Mouse (Mus musculus) cerebellum, postnatal 25 days (tissue): ENCODE results near the gene Tdrd9.
A peak's percentile ranks its signal among the peaks of the same experiment; 100 is the strongest.

Source experiments
- DNase-seq, 2 experiments: peaks; one replicate each; pipeline ENCODE4 v3.0.0; 2021; ENCODE audit warnings: mixed read lengths in 2 of 2

The Tdrd9 gene

GRCm38 (mm10) chr12:112035341-112036100 is 64.2 kb downstream of the Tdrd9 start:
- peak; percentile 15 to 33 for DNase-seq

GRCm38 (mm10) chr12:112038441-112038840 is 67.1 kb downstream of the Tdrd9 start:
- DNase-seq, result no peak

- DNase-seq, result no peak
These were observed 67.8 kb downstream of the Tdrd9 start for GRCm38 (mm10) chr12:112039169-112039568.

- no peak for DNase-seq
These were observed 71.3 kb downstream of the Tdrd9 start for GRCm38 (mm10) chr12:112042681-112043080.

GRCm38 (mm10) chr12:112077651-112078050 is 106.3 kb downstream of the Tdrd9 start:
- peak; percentile 80 to 88 for DNase-seq

- DNase-seq, result no peak
These were observed 108.6 kb downstream of the Tdrd9 start for GRCm38 (mm10) chr12:112079911-112080310.

GRCm38 (mm10) chr12:112080911-112081310 is 109.6 kb downstream of the Tdrd9 start:
- DNase-seq, result no peak

- DNase-seq, result no peak
These were observed 110.9 kb downstream of the Tdrd9 start for GRCm38 (mm10) chr12:112082241-112082640.

- DNase-seq, result no peak
These were observed 114.9 kb downstream of the Tdrd9 start for GRCm38 (mm10) chr12:112086250-112086649.

- no peak for DNase-seq
These were observed 115.4 kb downstream of the Tdrd9 start for GRCm38 (mm10) chr12:112086726-112087125.

GRCm38 (mm10) chr12:112088609-112089324 is 117.4 kb downstream of the Tdrd9 start:
- DNase-seq, result no peak

GRCm38 (mm10) chr12:112091054-112091453 is 119.7 kb downstream of the Tdrd9 start:
- DNase-seq, result peak; percentile 83 to 87

GRCm38 (mm10) chr12:112094261-112094880 is 123.0 kb downstream of the Tdrd9 start:
- DNase-seq, result no peak

- DNase-seq, result no peak
These were observed 124.8 kb downstream of the Tdrd9 start for GRCm38 (mm10) chr12:112096051-112096732.

- DNase-seq, result no peak
These were observed 125.4 kb downstream of the Tdrd9 start for GRCm38 (mm10) chr12:112096733-112097117.

GRCm38 (mm10) chr12:112100106-112100505 is 128.7 kb downstream of the Tdrd9 start:
- no peak for DNase-seq

GRCm38 (mm10) chr12:112101045-112101444 is 129.7 kb downstream of the Tdrd9 start:
- no peak for DNase-seq

- DNase-seq, result no peak
These were observed 131.8 kb downstream of the Tdrd9 start for GRCm38 (mm10) chr12:112103179-112103578.

GRCm38 (mm10) chr12:112104890-112105289 is 133.5 kb downstream of the Tdrd9 start:
- no peak for DNase-seq

- no peak for DNase-seq
These were observed 135.2 kb downstream of the Tdrd9 start, which contains the start of gene Aspg for GRCm38 (mm10) chr12:112106541-112106971. TSS of gene Aspg (plus strand) at chr12:112106679.

- no peak for DNase-seq
These were observed 136.3 kb downstream of the Tdrd9 start for GRCm38 (mm10) chr12:112107685-112108084.

- DNase-seq, result no peak
These were observed 137.5 kb downstream of the Tdrd9 start for GRCm38 (mm10) chr12:112108696-112109445.
